Mouse (Mus musculus): ENCODE measurements at regions not wholly inside any gene's neighbourhood (a gene's known extent, or its start where the extent isn't known, plus 50 kb on each side); places are given as distances from the start of the nearest gene placed in this dataset.

- Histone ChIP-seq H3K36me3 (replicated peaks; ENCODE audit: control insufficient read depth, insufficient read depth, low read length) (no peaks in the 10 kb centered on the region), H3K27me3 (ENCODE audit: control insufficient read depth, insufficient read depth, low read length) (no peaks in the 10 kb centered on the region), H3K4me1 (ENCODE audit: control insufficient read depth, insufficient read depth) (no peaks in the 10 kb centered on the region), H3K4me2 (ENCODE audit: low read depth, low read length) (no peak overlapping the region), H3K9me3 (replicated peaks; ENCODE audit: control insufficient read depth, low read length) (no peaks in the 10 kb centered on the region), H3K27ac (ENCODE audit: low read depth) (no peak overlapping the region), H3K4me3 (ENCODE audit: low read depth, low read length) (no peak overlapping the region), H3K9ac (replicated peaks; ENCODE audit: low read depth, low read length) (no peak overlapping the region)
- ATAC-seq (ENCODE audit: insufficient read depth, low read depth) (no peak), DNase-seq (ENCODE audit: low spot score) (no peak)
- TF ChIP-seq EP300 (IDR thresholded peaks at IDR 0.05; ENCODE audit: low read depth): no peak
- no peak for TF ChIP-seq CTCF (IDR thresholded peaks at IDR 0.05; ENCODE audit: low read depth)
- 73% methylated on average over 4 of the region's 4 CpGs for WGBS
Measured at GRCm38 (mm10) chr11:111728148-111728547, 662.2 kb downstream of the Kcnj2 start.

- Histone ChIP-seq H3K9ac (replicated peaks; ENCODE audit: low read depth, low read length) (no peak overlapping the region), H3K4me1 (ENCODE audit: control insufficient read depth, insufficient read depth) (no peaks in the 10 kb centered on the region), H3K4me2 (ENCODE audit: low read depth, low read length) (no peak overlapping the region), H3K36me3 (replicated peaks; ENCODE audit: control insufficient read depth, insufficient read depth, low read length) (no peaks in the 10 kb centered on the region), H3K4me3 (ENCODE audit: low read depth, low read length) (no peak overlapping the region), H3K27me3 (ENCODE audit: control insufficient read depth, insufficient read depth, low read length) (no peaks in the 10 kb centered on the region), H3K9me3 (replicated peaks; ENCODE audit: control insufficient read depth, low read length) (no peaks in the 10 kb centered on the region), H3K27ac (ENCODE audit: low read depth) (no peak overlapping the region)
- no peak for TF ChIP-seq CTCF (IDR thresholded peaks at IDR 0.05; ENCODE audit: low read depth)
- TF ChIP-seq EP300 (IDR thresholded peaks at IDR 0.05; ENCODE audit: low read depth): no peak
- WGBS: 20% methylated on average over 8 of the region's 8 CpGs
- no peak for DNase-seq (ENCODE audit: low spot score)
- no peak for ATAC-seq (ENCODE audit: insufficient read depth, low read depth)
Measured at GRCm38 (mm10) chr11:111732096-111732495, 666.1 kb downstream of the Kcnj2 start.

- Histone ChIP-seq H3K4me1 (ENCODE audit: control insufficient read depth, insufficient read depth) (no peaks in the 10 kb centered on the region), H3K9ac (replicated peaks; ENCODE audit: low read depth, low read length) (no peak overlapping the region), H3K27ac (ENCODE audit: low read depth) (no peak overlapping the region), H3K9me3 (replicated peaks; ENCODE audit: control insufficient read depth, low read length) (no peaks in the 10 kb centered on the region), H3K4me3 (ENCODE audit: low read depth, low read length) (no peak overlapping the region), H3K4me2 (ENCODE audit: low read depth, low read length) (no peak overlapping the region), H3K36me3 (replicated peaks; ENCODE audit: control insufficient read depth, insufficient read depth, low read length) (no peaks in the 10 kb centered on the region), H3K27me3 (ENCODE audit: control insufficient read depth, insufficient read depth, low read length) (no peaks in the 10 kb centered on the region)
- WGBS: 74% methylated on average over 1 of the region's 1 CpGs
- TF ChIP-seq EP300 (IDR thresholded peaks at IDR 0.05; ENCODE audit: low read depth): no peak
- TF ChIP-seq CTCF (IDR thresholded peaks at IDR 0.05; ENCODE audit: low read depth): no peak
- DNase-seq (ENCODE audit: low spot score) (no peak), ATAC-seq (ENCODE audit: insufficient read depth, low read depth) (no peak)
Measured at GRCm38 (mm10) chr11:111735446-111735845, 669.5 kb downstream of the Kcnj2 start.

GRCm38 (mm10) chr11:111735961-111736360 is 670.0 kb downstream of the Kcnj2 start:
- DNase-seq (ENCODE audit: low spot score) (peak; percentile 17), ATAC-seq (ENCODE audit: insufficient read depth, low read depth) (no peak)
- Histone ChIP-seq H3K4me2 (ENCODE audit: low read depth, low read length) (no peak overlapping the region), H3K36me3 (replicated peaks; ENCODE audit: control insufficient read depth, insufficient read depth, low read length) (no peaks in the 10 kb centered on the region), H3K4me3 (ENCODE audit: low read depth, low read length) (no peak overlapping the region), H3K27ac (ENCODE audit: low read depth) (no peak overlapping the region), H3K9me3 (replicated peaks; ENCODE audit: control insufficient read depth, low read length) (no peaks in the 10 kb centered on the region), H3K4me1 (ENCODE audit: control insufficient read depth, insufficient read depth) (no peaks in the 10 kb centered on the region), H3K9ac (replicated peaks; ENCODE audit: low read depth, low read length) (no peak overlapping the region), H3K27me3 (ENCODE audit: control insufficient read depth, insufficient read depth, low read length) (no peaks in the 10 kb centered on the region)
- whole genome bisulfite sequencing: 68% methylated on average over 5 of the region's 5 CpGs
- TF ChIP-seq EP300 (IDR thresholded peaks at IDR 0.05; ENCODE audit: low read depth): no peak
- no peak for TF ChIP-seq CTCF (IDR thresholded peaks at IDR 0.05; ENCODE audit: low read depth)

- 44% methylated on average over 6 of the region's 6 CpGs for WGBS
- no peaks in the 10 kb centered on the region for H3K4me1 ChIP-seq (ENCODE audit: control insufficient read depth, insufficient read depth)
Measured at GRCm38 (mm10) chr11:111743356-111743755, 677.4 kb downstream of the Kcnj2 start.

GRCm38 (mm10) chr11:111747262-111747946 is 681.4 kb downstream of the Kcnj2 start:
- Histone ChIP-seq H3K27ac (ENCODE audit: low read depth) (no peak overlapping the region), H3K9me3 (replicated peaks; ENCODE audit: control insufficient read depth, low read length) (no peaks in the 10 kb centered on the region), H3K4me2 (ENCODE audit: low read depth, low read length) (no peak overlapping the region), H3K36me3 (replicated peaks; ENCODE audit: control insufficient read depth, insufficient read depth, low read length) (no peaks in the 10 kb centered on the region), H3K4me3 (ENCODE audit: low read depth, low read length) (no peak overlapping the region), H3K27me3 (ENCODE audit: control insufficient read depth, insufficient read depth, low read length) (no peaks in the 10 kb centered on the region), H3K9ac (replicated peaks; ENCODE audit: low read depth, low read length) (no peak overlapping the region), H3K4me1 (ENCODE audit: control insufficient read depth, insufficient read depth) (no peaks in the 10 kb centered on the region)
- ATAC-seq (ENCODE audit: insufficient read depth, low read depth) (no peak), DNase-seq (ENCODE audit: low spot score) (no peak)
- no peak for TF ChIP-seq CTCF (IDR thresholded peaks at IDR 0.05; ENCODE audit: low read depth)
- TF ChIP-seq EP300 (IDR thresholded peaks at IDR 0.05; ENCODE audit: low read depth): no peak
- WGBS: 59% methylated on average over 7 of the region's 7 CpGs

More at GRCm38 (mm10) chr11:111743356-111743755, 677.4 kb downstream of the Kcnj2 start:
- Histone ChIP-seq H3K9ac (replicated peaks; ENCODE audit: low read depth, low read length) (no peak overlapping the region), H3K4me2 (ENCODE audit: low read depth, low read length) (no peak overlapping the region), H3K27me3 (ENCODE audit: control insufficient read depth, insufficient read depth, low read length) (no peaks in the 10 kb centered on the region), H3K4me3 (ENCODE audit: low read depth, low read length) (no peak overlapping the region), H3K9me3 (replicated peaks; ENCODE audit: control insufficient read depth, low read length) (no peaks in the 10 kb centered on the region), H3K27ac (ENCODE audit: low read depth) (no peak overlapping the region), H3K36me3 (replicated peaks; ENCODE audit: control insufficient read depth, insufficient read depth, low read length) (no peaks in the 10 kb centered on the region)
- ATAC-seq (ENCODE audit: insufficient read depth, low read depth): no peak
- DNase-seq (ENCODE audit: low spot score): no peak
- no peak for TF ChIP-seq EP300 (IDR thresholded peaks at IDR 0.05; ENCODE audit: low read depth)
- TF ChIP-seq CTCF (IDR thresholded peaks at IDR 0.05; ENCODE audit: low read depth): no peak
